Comparison of ENCODE assay signal across 8 mouse cellular contexts in genomic region chr2:165387844-165388495, GRCm38 (mm10). TPM values are rescaled to one million over a fixed set of nuclear protein-coding genes. Genes with fewer than 3 reads are reported as not detected.
DNase-seq lines count a peak whose midpoint lies in the region; ATAC-seq and TF ChIP-seq lines count a peak whose summit lies in the region.

Gene Zfp334 (minus strand): TSS chr2:165388259.

- H3ac ChIP-seq in myocyte (ENCODE audit: control insufficient read depth, insufficient read length), result peak within 1 kb of the TSS; percentile 50

- H3K9me3 ChIP-seq in forebrain, embryonic 10.5 days, result peaks cover under 1% of the 10 kb centered on the region; the same call in 1 of the 2 replicates
- H3K9me3 ChIP-seq in heart, embryonic 13.5 days, result no peaks in the 10 kb centered on the region
- H3K9me3 ChIP-seq in kidney, postnatal 0 days (replicated peaks; ENCODE audit: low read length), result no peaks in the 10 kb centered on the region
- H3K9me3 ChIP-seq in limb, embryonic 14.5 days (ENCODE audit: control insufficient read depth, low read length), result no peaks in the 10 kb centered on the region

- H3K27me3 ChIP-seq in thymus, adult 2 months (ENCODE audit: control insufficient read depth, insufficient read depth, low read length), result no peaks in the 10 kb centered on the region; the same call in 1 of the 2 replicates
- H3K27me3 ChIP-seq in forebrain, embryonic 10.5 days (ENCODE audit: poor library complexity, severe bottlenecking), result no peaks in the 10 kb centered on the region
- no peaks in the 10 kb centered on the region for H3K27me3 ChIP-seq in heart, embryonic 13.5 days (replicated peaks)
- H3K27me3 ChIP-seq in kidney, postnatal 0 days (ENCODE audit: insufficient read depth, low read length), result no peaks in the 10 kb centered on the region
- H3K27me3 ChIP-seq in limb, embryonic 14.5 days (ENCODE audit: control insufficient read depth, insufficient read depth, low read length), result no peaks in the 10 kb centered on the region
- no peaks in the 10 kb centered on the region for H3K27me3 ChIP-seq in myocyte (ENCODE audit: control insufficient read depth, insufficient read depth, insufficient read length)

- H3K36me3 ChIP-seq in thymus, adult 2 months (ENCODE audit: control insufficient read depth, insufficient read depth, low read length), result no peaks in the 10 kb centered on the region
- H3K36me3 ChIP-seq in forebrain, embryonic 10.5 days (replicated peaks), result peaks cover 40% of the 10 kb centered on the region
- peaks cover 38% of the 10 kb centered on the region for H3K36me3 ChIP-seq in heart, embryonic 13.5 days
- H3K36me3 ChIP-seq in kidney, postnatal 0 days (ENCODE audit: insufficient read depth, low read length), result peaks cover 26% of the 10 kb centered on the region
- peaks cover 39% of the 10 kb centered on the region for H3K36me3 ChIP-seq in limb, embryonic 14.5 days (ENCODE audit: control insufficient read depth, insufficient read depth, low read length)
- H3K36me3 ChIP-seq in myocyte (ENCODE audit: control insufficient read depth, insufficient read depth), result peaks cover 6% of the 10 kb centered on the region

- H3K79me2 ChIP-seq in myocyte (ENCODE audit: control insufficient read depth, insufficient read depth), result peaks cover 8% of the 10 kb centered on the region

- H3K4me1 ChIP-seq in thymus, adult 2 months (replicated peaks; ENCODE audit: control insufficient read depth, insufficient read depth, low read length), result no peaks in the 10 kb centered on the region
- peaks cover 39% of the 10 kb centered on the region for H3K4me1 ChIP-seq in forebrain, embryonic 10.5 days
- H3K4me1 ChIP-seq in heart, embryonic 13.5 days, result peaks cover 21% of the 10 kb centered on the region
- 0 out of 2 replicates have a peak, but pooled peaks cover 5% of the 10 kb centered on the region for H3K4me1 ChIP-seq in kidney, postnatal 0 days (replicated peaks; ENCODE audit: insufficient read depth, low read length)
- H3K4me1 ChIP-seq in limb, embryonic 14.5 days (ENCODE audit: control insufficient read depth, insufficient read depth, low read length), result no peaks in the 10 kb centered on the region

- H3K9ac ChIP-seq in heart, embryonic 13.5 days, result peak within 1 kb of the TSS; percentile 92
- peak within 1 kb of the TSS; percentile 86 for H3K9ac ChIP-seq in kidney, postnatal 0 days (ENCODE audit: low read depth, low read length)
- H3K9ac ChIP-seq in limb, embryonic 14.5 days (ENCODE audit: low read depth, low read length, severe bottlenecking), result peak within 1 kb of the TSS; percentile 87

- peak; percentile 77; the same call in 1 of the 2 replicates for ATAC-seq in heart, embryonic 13.5 days (ENCODE audit: extremely low read depth, insufficient number of reproducible peaks, low FRiP score, low TSS enrichment)
- ATAC-seq in kidney, postnatal 0 days (replicated peaks; ENCODE audit: low FRiP score, low read depth), result peak; percentile 85
- peak; percentile 91 for ATAC-seq in limb, embryonic 14.5 days (ENCODE audit: low FRiP score, low read depth)

- peak within 1 kb of the TSS; percentile 79 for H3K4me2 ChIP-seq in heart, embryonic 13.5 days
- peak within 1 kb of the TSS; percentile 93 for H3K4me2 ChIP-seq in kidney, postnatal 0 days (ENCODE audit: low read length)
- H3K4me2 ChIP-seq in limb, embryonic 14.5 days (replicated peaks; ENCODE audit: low read depth, low read length, severe bottlenecking), result peak within 1 kb of the TSS; percentile 72
- H3K4me2 ChIP-seq in myocyte (ENCODE audit: low read depth), result peak within 1 kb of the TSS; percentile 79

- 7% methylated on average over 40 of the region's 40 CpGs for WGBS in thymus, adult 2 months
- under 1% methylated on average over 40 of the region's 40 CpGs for WGBS in forebrain, embryonic 10.5 days
- WGBS in heart, embryonic 13.5 days, result under 1% methylated on average over 40 of the region's 40 CpGs
- under 1% methylated on average over 40 of the region's 40 CpGs for WGBS in kidney, postnatal 0 days
- WGBS in limb, embryonic 14.5 days, result under 1% methylated on average over 40 of the region's 40 CpGs

- no peak within 1 kb of the TSS for H3K4me3 ChIP-seq in thymus, adult 2 months (ENCODE audit: control insufficient read depth, insufficient read depth, low read length)
- H3K4me3 ChIP-seq in forebrain, embryonic 10.5 days, result peak within 1 kb of the TSS; percentile 85
- H3K4me3 ChIP-seq in heart, embryonic 13.5 days, result peak within 1 kb of the TSS; percentile 81
- peak within 1 kb of the TSS; percentile 74 for H3K4me3 ChIP-seq in kidney, postnatal 0 days (replicated peaks; ENCODE audit: low read depth, low read length)
- H3K4me3 ChIP-seq in limb, embryonic 14.5 days (replicated peaks; ENCODE audit: low read length), result peak within 1 kb of the TSS; percentile 87
- H3K4me3 ChIP-seq in myocyte, result peak within 1 kb of the TSS; percentile 50

- TF ChIP-seq POLR2A in thymus, adult 2 months (IDR thresholded peaks at IDR 0.05; ENCODE audit: control insufficient read depth, extremely low read depth, insufficient read depth, low read length, poor library complexity), result no peak
- TF ChIP-seq POLR2A in limb, embryonic 14.5 days (IDR thresholded peaks at IDR 0.05; ENCODE audit: borderline replicate concordance, extremely low read depth, insufficient read depth, insufficient read length), result peak; percentile 40; the same call in 1 of the 2 replicates
- TF ChIP-seq POLR2A in myocyte (IDR thresholded peaks at IDR 0.05; ENCODE audit: insufficient read length, low read depth), result peak; percentile 43

- TF ChIP-seq CTCF in thymus, adult 2 months (IDR thresholded peaks at IDR 0.05; ENCODE audit: borderline replicate concordance, control insufficient read depth, extremely low read depth, insufficient read depth, low read length, poor library complexity), result no peak
- no peak for TF ChIP-seq CTCF in kidney, postnatal 0 days (IDR thresholded peaks at IDR 0.05; ENCODE audit: low read depth)

- DNase-seq in thymus, postnatal 4 days, result peak; percentile 52
- DNase-seq in thymus, adult 2 months, result no peak
- peak; percentile 96 for DNase-seq in forebrain, embryonic 10.5 days (ENCODE audit: extremely low spot score, low spot score)
- DNase-seq in kidney, postnatal 0 days (ENCODE audit: low spot score), result peak; percentile 97
- DNase-seq in limb, embryonic 14.5 days (ENCODE audit: low spot score), result peak; percentile 99
- peak; percentile 94 for DNase-seq in telencephalon, adult 2 months (ENCODE audit: low read depth, low spot score)

- no peak within 1 kb of the TSS for H3K27ac ChIP-seq in thymus, adult 2 months (ENCODE audit: control insufficient read depth, insufficient read depth, low read length)
- peak within 1 kb of the TSS; percentile 99 for H3K27ac ChIP-seq in forebrain, embryonic 10.5 days
- H3K27ac ChIP-seq in heart, embryonic 13.5 days (replicated peaks), result peak within 1 kb of the TSS; percentile 90
- peak within 1 kb of the TSS; percentile 81 for H3K27ac ChIP-seq in kidney, postnatal 0 days
- H3K27ac ChIP-seq in limb, embryonic 14.5 days (replicated peaks; ENCODE audit: low read depth, low read length), result peak within 1 kb of the TSS; percentile 89

TF ChIP-seq in myocyte, 11 proteins besides CTCF, POLR2A, EP300 and RAD21:
- TF ChIP-seq MYOD1 (IDR thresholded peaks at IDR 0.05; ENCODE audit: control insufficient read depth in 1 of 3, insufficient read length in 2 of 3, low read depth in 2 of 3), result no peak
- no peak for TF ChIP-seq E2F4 (IDR thresholded peaks at IDR 0.05; ENCODE audit: insufficient read depth)
- TF ChIP-seq REST (IDR thresholded peaks at IDR 0.05; ENCODE audit: insufficient read depth, insufficient read length), result no peak
- no peak for TF ChIP-seq POLR2AphosphoS2 (IDR thresholded peaks at IDR 0.05; ENCODE audit: insufficient read length, low read depth)
- TF ChIP-seq USF1 (IDR thresholded peaks at IDR 0.05; ENCODE audit: low read depth), result no peak
- TF ChIP-seq TCF3 (IDR thresholded peaks at IDR 0.05; ENCODE audit: insufficient read length, low read depth), result no peak
- no peak for TF ChIP-seq MAX (IDR thresholded peaks at IDR 0.05; ENCODE audit: low read depth)
- TF ChIP-seq MYOG (IDR thresholded peaks at IDR 0.05; ENCODE audit: control insufficient read depth in 1 of 3, insufficient read depth in 1 of 3, insufficient read length in 2 of 3, low read depth in 2 of 3), result no peak
- TF ChIP-seq CEBPB (IDR thresholded peaks at IDR 0.05; ENCODE audit: insufficient read depth, poor library complexity, severe bottlenecking), result no peak
- TF ChIP-seq SRF (IDR thresholded peaks at IDR 0.05; ENCODE audit: control insufficient read depth, insufficient read length, low read depth), result no peak
- no peak for TF ChIP-seq TCF12 (IDR thresholded peaks at IDR 0.05; ENCODE audit: insufficient read depth, poor library complexity, severe bottlenecking)

RNA-seq across cellular contexts. Expression of gene Zfp334, which starts in this region (rescaled TPM):
- polyA plus RNA-seq in thymus, adult 2 months (2012; rRNA removed), result 0.23 and 0.31 TPM in 2 replicates
- polyA plus RNA-seq in forebrain, embryonic 10.5 days (2016; fragmentation: Nextera tagmentation; extraction: Ambion mirVana), result 20.3 and 21.1 TPM in 2 replicates
- polyA plus RNA-seq in heart, embryonic 13.5 days (2015; fragmentation: Nextera tagmentation; extraction: Ambion mirVana), result 5.1 and 5.2 TPM in 2 replicates
- polyA plus RNA-seq in kidney, postnatal 0 days (2015; fragmentation: Nextera tagmentation; extraction: Ambion mirVana), result 3.6 and 4.7 TPM in 2 replicates
- polyA plus RNA-seq in limb, embryonic 14.5 days (2012; rRNA removed), result 9.8 and 10.1 TPM in 2 replicates
- 8.6 and 10.8 TPM in 2 replicates for polyA plus RNA-seq in limb, embryonic 14.5 days (2014; fragmentation: Nextera tagmentation; extraction: Ambion mirVana)
- 1.5 TPM for polyA plus RNA-seq in myocyte (2012; fragmentation: generic; extraction: Trizol)
